Mouse (Mus musculus): ENCODE measurements around the gene Gm28038. TPM values are rescaled to one million over a fixed set of nuclear protein-coding genes. Genes with fewer than 3 reads are reported as not detected.

The Gm28038 gene
- total RNA-seq, 1 experiment, result not detected

GRCm38 (mm10) chr2:30316136-30316535, 35.3 kb downstream of the Gm28038 start:
- H3K4me1 ChIP-seq (ENCODE audit: control insufficient read depth in 2 of 2, insufficient read depth in 2 of 2, low read length in 2 of 2, poor library complexity in 1 of 2), result no peaks in the 10 kb centered on the region
- in situ Hi-C loops (cut with MboI; ENCODE audit: low sequenced_read_pairs in 2 of 2, unreplicated experiment in 2 of 2), result loop anchor here in 1 of 2 experiments (25.0 kb wide), 2 partner anchors 404 to 1154 kb away; no protein-coding TSS in a partner anchor
- H3K36me3 ChIP-seq (ENCODE audit: control insufficient read depth, insufficient read depth, low read length, poor library complexity, severe bottlenecking), result peaks cover 53% of the 10 kb centered on the region
- no peak for DNase-seq (ENCODE audit: low read depth, low spot score)
- H3K9ac ChIP-seq (ENCODE audit: insufficient read depth, low read depth, low read length, poor library complexity, severe bottlenecking), result no peak overlapping the region
- H3K9me3 ChIP-seq (ENCODE audit: control insufficient read depth, insufficient read depth, low read depth, low read length), result no peaks in the 10 kb centered on the region
- TF ChIP-seq HCFC1 (IDR thresholded peaks at IDR 0.05; ENCODE audit: borderline replicate concordance, insufficient read depth, low read length) (no peak), ZNF384 (IDR thresholded peaks at IDR 0.05; ENCODE audit: low read depth, low read length) (no peak), CHD2 (IDR thresholded peaks at IDR 0.05; ENCODE audit: low read depth, low read length) (no peak), ZC3H11A (IDR thresholded peaks at IDR 0.05; ENCODE audit: borderline replicate concordance, low read depth, low read length) (no peak), MAFK (IDR thresholded peaks at IDR 0.05; ENCODE audit: insufficient read depth, low read depth, low read length) (no peak)
- H3K27ac ChIP-seq (ENCODE audit: insufficient read depth, low read depth, low read length, poor library complexity, severe bottlenecking), result no peak overlapping the region
- no peak overlapping the region for H3K4me3 ChIP-seq (ENCODE audit: insufficient read depth in 1 of 2, low read depth in 1 of 2, low read length in 2 of 2, poor library complexity in 1 of 2, severe bottlenecking in 1 of 2)

DNA sequence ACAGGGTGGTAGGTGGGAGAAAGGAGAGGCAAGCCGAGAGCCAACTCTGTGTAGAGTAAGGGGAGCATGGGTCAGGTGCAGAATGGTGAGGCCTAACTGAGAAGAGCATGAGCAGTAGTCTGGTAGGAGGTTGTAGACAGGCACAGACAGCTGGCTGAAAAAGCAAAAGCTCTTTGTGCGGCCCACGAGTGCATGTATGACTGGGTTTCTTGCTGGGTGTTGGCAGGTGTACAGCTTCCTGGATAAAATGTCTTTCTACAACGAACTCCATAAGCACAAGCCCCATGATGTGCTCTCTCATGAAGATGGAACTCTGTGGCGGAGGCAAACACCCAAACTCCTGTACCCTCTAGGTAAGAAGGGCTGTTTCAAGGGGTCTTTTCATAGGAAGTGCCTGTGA, 36.1 kb downstream of the Gm28038 start:
- H3K27ac ChIP-seq (ENCODE audit: insufficient read depth, low read depth, low read length, poor library complexity, severe bottlenecking), result no peak overlapping the region
- in situ Hi-C loops (cut with MboI; ENCODE audit: low sequenced_read_pairs in 2 of 2, unreplicated experiment in 2 of 2), result loop anchor here in 1 of 2 experiments (25.0 kb wide), 2 partner anchors 405 to 1155 kb away; no protein-coding TSS in a partner anchor
- H3K36me3 ChIP-seq (ENCODE audit: control insufficient read depth, insufficient read depth, low read length, poor library complexity, severe bottlenecking), result peaks cover 54% of the 10 kb centered on the region

DNA sequence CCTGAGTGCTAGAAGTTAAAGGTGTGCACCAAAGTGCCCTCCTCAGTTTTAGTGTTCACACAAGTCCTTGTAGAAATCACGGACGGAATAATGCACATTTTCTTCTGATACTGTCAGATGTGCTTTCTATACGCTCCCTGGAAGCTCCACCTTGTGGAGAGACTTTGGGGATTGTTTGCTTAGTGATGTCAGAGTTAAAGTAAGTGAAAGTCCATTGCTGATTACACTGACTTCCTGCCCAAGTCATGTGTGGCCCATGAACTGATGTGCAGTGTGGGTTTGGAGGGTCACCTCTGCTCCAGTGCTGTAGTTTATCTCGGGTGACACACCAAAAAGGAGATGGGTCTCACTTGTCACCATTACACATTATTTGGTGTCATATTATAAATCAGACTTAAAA, 38.4 kb downstream of the Gm28038 start:
- in situ Hi-C loops (cut with MboI; ENCODE audit: low sequenced_read_pairs in 2 of 2, unreplicated experiment in 2 of 2), result loop anchor here in 1 of 2 experiments (25.0 kb wide), 2 partner anchors 407 to 1157 kb away; no protein-coding TSS in a partner anchor
- H3K36me3 ChIP-seq (ENCODE audit: control insufficient read depth, insufficient read depth, low read length, poor library complexity, severe bottlenecking), result peaks cover 63% of the 10 kb centered on the region
- TF ChIP-seq ZNF384 (IDR thresholded peaks at IDR 0.05; ENCODE audit: low read depth, low read length) (no peak), CHD2 (IDR thresholded peaks at IDR 0.05; ENCODE audit: low read depth, low read length) (no peak), HCFC1 (IDR thresholded peaks at IDR 0.05; ENCODE audit: borderline replicate concordance, insufficient read depth, low read length) (no peak), ZC3H11A (IDR thresholded peaks at IDR 0.05; ENCODE audit: borderline replicate concordance, low read depth, low read length) (no peak), MAFK (IDR thresholded peaks at IDR 0.05; ENCODE audit: insufficient read depth, low read depth, low read length) (no peak)

More for the DNA sequence above, 36.1 kb downstream of the Gm28038 start:
- H3K9ac ChIP-seq (ENCODE audit: insufficient read depth, low read depth, low read length, poor library complexity, severe bottlenecking), result no peak overlapping the region
- H3K4me1 ChIP-seq (ENCODE audit: control insufficient read depth in 2 of 2, insufficient read depth in 2 of 2, low read length in 2 of 2, poor library complexity in 1 of 2), result no peaks in the 10 kb centered on the region
- DNase-seq (ENCODE audit: low read depth, low spot score), result no peak
- H3K4me3 ChIP-seq (ENCODE audit: insufficient read depth in 1 of 2, low read depth in 1 of 2, low read length in 2 of 2, poor library complexity in 1 of 2, severe bottlenecking in 1 of 2), result no peak overlapping the region
- H3K9me3 ChIP-seq (ENCODE audit: control insufficient read depth, insufficient read depth, low read depth, low read length), result no peaks in the 10 kb centered on the region
- TF ChIP-seq ZNF384 (IDR thresholded peaks at IDR 0.05; ENCODE audit: low read depth, low read length) (no peak), ZC3H11A (IDR thresholded peaks at IDR 0.05; ENCODE audit: borderline replicate concordance, low read depth, low read length) (no peak), MAFK (IDR thresholded peaks at IDR 0.05; ENCODE audit: insufficient read depth, low read depth, low read length) (no peak), HCFC1 (IDR thresholded peaks at IDR 0.05; ENCODE audit: borderline replicate concordance, insufficient read depth, low read length) (no peak), CHD2 (IDR thresholded peaks at IDR 0.05; ENCODE audit: low read depth, low read length) (no peak)

GRCm38 (mm10) chr2:30323111-30323510, 42.3 kb downstream of the Gm28038 start:
- no peak for DNase-seq (ENCODE audit: low read depth, low spot score)
- Histone ChIP-seq H3K4me3 (ENCODE audit: insufficient read depth in 1 of 2, low read depth in 1 of 2, low read length in 2 of 2, poor library complexity in 1 of 2, severe bottlenecking in 1 of 2) (no peak overlapping the region), H3K9me3 (ENCODE audit: control insufficient read depth, insufficient read depth, low read depth, low read length) (no peaks in the 10 kb centered on the region), H3K27ac (ENCODE audit: insufficient read depth, low read depth, low read length, poor library complexity, severe bottlenecking) (no peak overlapping the region), H3K4me1 (ENCODE audit: control insufficient read depth in 2 of 2, insufficient read depth in 2 of 2, low read length in 2 of 2, poor library complexity in 1 of 2) (no peaks in the 10 kb centered on the region), H3K9ac (ENCODE audit: insufficient read depth, low read depth, low read length, poor library complexity, severe bottlenecking) (no peak overlapping the region), H3K36me3 (ENCODE audit: control insufficient read depth, insufficient read depth, low read length, poor library complexity, severe bottlenecking) (peaks cover 62% of the 10 kb centered on the region)
- in situ Hi-C loops (cut with MboI; ENCODE audit: low sequenced_read_pairs in 2 of 2, unreplicated experiment in 2 of 2), result loop anchor here in 1 of 2 experiments (25.0 kb wide), 2 partner anchors 411 to 1161 kb away; no protein-coding TSS in a partner anchor
- TF ChIP-seq MAFK (IDR thresholded peaks at IDR 0.05; ENCODE audit: insufficient read depth, low read depth, low read length) (no peak), ZNF384 (IDR thresholded peaks at IDR 0.05; ENCODE audit: low read depth, low read length) (no peak), HCFC1 (IDR thresholded peaks at IDR 0.05; ENCODE audit: borderline replicate concordance, insufficient read depth, low read length) (no peak), CHD2 (IDR thresholded peaks at IDR 0.05; ENCODE audit: low read depth, low read length) (no peak), ZC3H11A (IDR thresholded peaks at IDR 0.05; ENCODE audit: borderline replicate concordance, low read depth, low read length) (no peak)

More for the DNA sequence above, 38.4 kb downstream of the Gm28038 start:
- DNase-seq (ENCODE audit: low read depth, low spot score), result no peak
- H3K9ac ChIP-seq (ENCODE audit: insufficient read depth, low read depth, low read length, poor library complexity, severe bottlenecking), result no peak overlapping the region
- no peak overlapping the region for H3K4me3 ChIP-seq (ENCODE audit: insufficient read depth in 1 of 2, low read depth in 1 of 2, low read length in 2 of 2, poor library complexity in 1 of 2, severe bottlenecking in 1 of 2)
- no peak overlapping the region for H3K27ac ChIP-seq (ENCODE audit: insufficient read depth, low read depth, low read length, poor library complexity, severe bottlenecking)
- no peaks in the 10 kb centered on the region for H3K4me1 ChIP-seq (ENCODE audit: control insufficient read depth in 2 of 2, insufficient read depth in 2 of 2, low read length in 2 of 2, poor library complexity in 1 of 2)
- H3K9me3 ChIP-seq (ENCODE audit: control insufficient read depth, insufficient read depth, low read depth, low read length), result no peaks in the 10 kb centered on the region

All from ES-E14 (cell line).